Mouse (Mus musculus) cerebellum, adult 2 months (tissue): Measurements from ENCODE around the gene Abhd17b. TPM values are rescaled to one million over a fixed set of nuclear protein-coding genes. Genes with fewer than 3 reads are reported as not detected.
A peak's percentile ranks its signal among the peaks of the same experiment; 100 is the strongest.

Experiments
- DNase-seq, 2 experiments: peaks; one replicate each; pipeline ENCODE4 v3.0.0; 2021
- H3K27ac ChIP-seq: fragments of 200-500 bp; 2 replicates; pipeline ENCODE4 v1.5.1; 2012; ENCODE audit warnings: low read length, control low read depth, inconsistent platforms; ENCODE audit not compliant: insufficient read depth
- H3K27me3 ChIP-seq: fragments of 200-500 bp; 2 replicates; pipeline ENCODE4 v1.6.1; 2012; ENCODE audit warnings: inconsistent platforms, mild to moderate bottlenecking, low read length, moderate library complexity; ENCODE audit not compliant: control insufficient read depth, insufficient read depth
- H3K4me1 ChIP-seq: fragments of 200-500 bp; 2 replicates; pipeline ENCODE4 v1.6.1; 2011; ENCODE audit warnings: low read length; ENCODE audit not compliant: control insufficient read depth, insufficient read depth
- H3K4me3 ChIP-seq: fragments of 200-500 bp; replicated peaks from 2 replicates; pipeline ENCODE3; 2011; ENCODE audit warnings: mild to moderate bottlenecking, low read depth, low read length, control low read depth; ENCODE audit not compliant: insufficient read depth
- CTCF ChIP-seq: fragments of 200-500 bp; IDR thresholded peaks from 2 replicates; pipeline ENCODE4 v1.5.1; 2011; ENCODE audit warnings: low read depth, mild to moderate bottlenecking, control low read depth, low read length, moderate library complexity, borderline replicate concordance; ENCODE audit not compliant: insufficient read depth
- POLR2A ChIP-seq: fragments of 200-500 bp; IDR thresholded peaks from 2 replicates; pipeline ENCODE4 v1.6.1; 2011; ENCODE audit warnings: low read length, control low read depth, borderline replicate concordance; ENCODE audit not compliant: insufficient read depth
- WGBS: fragments of 180-500 bp; shearing (Covaris S2); methylation state at CpG from one replicate; pipeline ENCODE4 v1.1.7; 2018; 5-methylcytosine and 5-hydroxymethylcytosine counted together
- polyA plus RNA-seq: library from polyadenylated mRNA; depleted of rRNA; stranded (reverse); fragments of >200 nt; gene quantifications from 2 replicates; pipeline ENCODE4 v1.2.3, GENCODE M21; 2012

Abhd17b gene
- polyA plus RNA-seq, 1 experiment = 45.4 TPM

- H3K4me3 ChIP-seq = no peak overlapping the region
- 2% methylated on average over 1 of the region's 1 CpGs for WGBS
Measured at GRCm38 (mm10) chr19:21660734-21661133, 7.7 kb downstream of the Abhd17b start.

GRCm38 (mm10) chr19:21663756-21664456 is 10.9 kb downstream of the Abhd17b start:
- Histone ChIP-seq H3K27ac (no peak overlapping the region), H3K4me3 (no peak overlapping the region), H3K4me1 (peaks cover 6% of the 10 kb centered on the region; the same call in 1 of the 2 replicates), H3K27me3 (no peaks in the 10 kb centered on the region)
- no peak for DNase-seq
- 73% methylated on average over 4 of the region's 4 CpGs for WGBS
- TF ChIP-seq POLR2A = no peak
- no peak for TF ChIP-seq CTCF

More at GRCm38 (mm10) chr19:21660734-21661133, 7.7 kb downstream of the Abhd17b start:
- Histone ChIP-seq H3K27me3 (no peaks in the 10 kb centered on the region), H3K4me1 (peaks cover 4% of the 10 kb centered on the region), H3K27ac (peak overlapping the region; percentile 23; the same call in 1 of the 2 replicates)
- DNase-seq = peak in 1 of 2 experiments; percentile 37
- TF ChIP-seq POLR2A = no peak
- TF ChIP-seq CTCF = no peak

- TF ChIP-seq POLR2A = no peak
- TF ChIP-seq CTCF = no peak
- 79% methylated on average over 4 of the region's 4 CpGs for WGBS
Measured at GRCm38 (mm10) chr19:21669650-21670049, 16.7 kb downstream of the Abhd17b start.

DNA sequence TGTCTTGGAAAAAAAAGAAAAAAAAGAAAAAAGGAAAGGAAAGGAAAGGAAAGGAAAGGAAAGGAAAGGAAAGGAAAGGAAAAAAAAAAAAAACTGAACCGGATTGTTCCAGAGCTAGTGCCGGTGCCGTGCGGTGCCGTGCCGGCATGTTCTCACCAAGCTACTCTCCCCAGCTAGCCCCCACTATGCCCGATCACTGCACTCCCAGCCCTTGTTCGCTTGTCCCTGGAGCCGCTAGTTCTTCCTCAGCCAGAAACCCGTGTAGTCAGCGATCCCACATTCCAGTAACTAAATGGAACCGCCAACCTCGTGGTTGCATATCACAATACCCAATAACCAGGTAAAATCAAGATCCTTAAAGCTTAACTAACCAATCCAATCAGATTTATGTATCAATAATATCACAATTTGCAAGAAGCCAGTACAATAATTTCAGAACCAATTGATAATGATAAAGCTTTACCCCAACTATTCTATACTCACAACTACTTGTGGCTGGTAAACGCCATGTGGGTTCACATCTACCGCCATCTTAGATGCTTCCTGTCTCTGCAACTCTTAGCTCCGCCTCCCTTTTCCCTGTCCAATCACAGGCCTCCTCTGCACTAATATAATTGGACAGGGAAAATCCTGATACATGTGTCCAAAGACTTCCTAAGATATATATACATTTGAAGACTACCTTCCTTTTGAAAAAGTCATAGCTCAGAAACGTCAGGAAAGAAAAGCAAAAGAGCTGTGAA is 21.5 kb downstream of the Abhd17b start:
- Histone ChIP-seq H3K27ac (no peak overlapping the region), H3K4me3 (no peak overlapping the region), H3K27me3 (no peaks in the 10 kb centered on the region), H3K4me1 (no peaks in the 10 kb centered on the region; the same call in 1 of the 2 replicates)
- no peak for TF ChIP-seq CTCF
- 96% methylated on average over 17 of the region's 17 CpGs for WGBS
- DNase-seq = no peak

More at GRCm38 (mm10) chr19:21669650-21670049, 16.7 kb downstream of the Abhd17b start:
- no peak for DNase-seq
- no peak overlapping the region for H3K4me3 ChIP-seq
- 0 out of 2 replicates have a peak, but pooled peaks cover 2% of the 10 kb centered on the region for H3K4me1 ChIP-seq
- H3K27me3 ChIP-seq = no peaks in the 10 kb centered on the region
- no peak overlapping the region for H3K27ac ChIP-seq

- Histone ChIP-seq H3K27me3 (no peaks in the 10 kb centered on the region), H3K4me1 (peaks cover 6% of the 10 kb centered on the region; the same call in 1 of the 2 replicates), H3K4me3 (no peak overlapping the region), H3K27ac (no peak overlapping the region)
- TF ChIP-seq POLR2A = no peak
- TF ChIP-seq CTCF = no peak
- no peak for DNase-seq
- 90% methylated on average over 3 of the region's 3 CpGs for WGBS
Measured at GRCm38 (mm10) chr19:21680091-21680490, 27.1 kb downstream of the Abhd17b start.

DNA sequence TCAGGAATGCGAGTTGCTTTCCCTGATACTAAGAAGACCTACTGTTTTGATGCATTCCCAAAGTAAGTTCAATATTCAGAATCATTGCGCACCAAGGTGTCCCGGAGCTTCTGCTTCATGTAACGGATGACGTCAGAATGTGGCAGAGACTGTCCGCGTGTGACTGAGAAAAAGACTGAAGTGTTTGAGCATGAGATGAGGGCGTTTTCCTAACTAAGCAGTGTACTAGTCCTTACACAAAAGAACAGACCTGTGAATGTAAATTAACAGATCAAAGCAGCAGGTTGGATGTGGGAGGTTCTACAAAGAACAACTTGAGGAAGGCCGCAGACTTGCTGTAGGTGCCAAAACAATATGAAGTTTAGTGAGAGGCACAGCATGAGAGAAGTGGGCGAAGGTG is 28.0 kb downstream of the Abhd17b start:
- TF ChIP-seq POLR2A = no peak
- no peak for TF ChIP-seq CTCF
- DNase-seq = no peak
- no peak overlapping the region for H3K4me3 ChIP-seq
- no peak overlapping the region for H3K27ac ChIP-seq
- H3K4me1 ChIP-seq = peaks cover 6% of the 10 kb centered on the region; the same call in 1 of the 2 replicates
- no peaks in the 10 kb centered on the region for H3K27me3 ChIP-seq
- 75% methylated on average over 10 of the region's 10 CpGs for WGBS

DNA sequence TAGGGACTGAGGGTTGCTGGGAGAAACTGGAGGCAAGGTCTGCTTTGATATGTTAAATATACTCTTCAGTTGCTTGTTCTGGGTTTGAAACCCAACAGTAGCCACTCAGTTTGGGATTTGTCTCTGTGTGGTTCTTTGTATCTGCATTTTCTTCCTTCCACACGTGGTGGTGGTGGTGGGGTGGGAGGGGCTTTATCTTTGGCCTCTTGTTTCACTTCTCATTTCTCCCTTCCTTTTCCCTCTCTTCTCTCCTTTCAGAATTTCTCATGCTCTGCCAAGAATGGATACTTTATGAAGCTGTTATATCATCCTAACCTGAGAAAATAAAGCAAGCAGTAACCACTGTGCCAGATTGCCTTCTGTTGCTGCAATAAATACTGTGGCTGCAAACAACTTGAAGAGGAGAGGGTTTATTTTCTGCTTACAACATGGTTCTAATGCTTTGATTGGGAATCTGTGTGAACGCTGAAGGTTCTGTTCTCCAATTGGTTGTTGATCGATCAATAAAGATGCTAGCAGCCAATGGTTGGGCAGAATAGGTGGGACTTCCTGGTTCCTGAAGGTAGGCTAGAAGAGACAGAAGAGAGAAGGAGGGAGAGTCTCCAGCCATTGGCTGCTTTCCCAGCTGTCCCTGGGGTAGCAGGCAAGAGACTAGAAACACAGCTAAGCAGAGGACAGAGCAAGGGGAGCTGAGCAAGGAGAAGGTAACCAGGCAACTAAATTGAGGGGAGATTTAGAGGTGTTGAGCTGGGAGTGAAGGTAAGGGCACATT is 60.5 kb downstream of the Abhd17b start:
- WGBS = 65% methylated on average over 3 of the region's 3 CpGs
- peaks cover 3% of the 10 kb centered on the region; the same call in 1 of the 2 replicates for H3K4me1 ChIP-seq
- no peak overlapping the region for H3K4me3 ChIP-seq
- H3K27ac ChIP-seq = no peak overlapping the region
- no peak for TF ChIP-seq POLR2A
- TF ChIP-seq CTCF = no peak
- H3K27me3 ChIP-seq = no peaks in the 10 kb centered on the region
- DNase-seq = peak; percentile 49 to 69
